Mouse (Mus musculus) T-cell, adult 66 days (primary cell): ENCODE results near the gene Olfr281. TPM values are rescaled to one million over a fixed set of nuclear protein-coding genes. Genes with fewer than 3 reads are reported as not detected.

ENCODE experiments used
- total RNA-seq, 2 experiments: library from RNA; stranded (reverse); gene quantifications; 3 replicates in 1 of 2; 4 replicates in 1 of 2; pipeline ENCODE4 v1.2.4; 2023

Gene Olfr281
- total RNA-seq, result not detected

DNA sequence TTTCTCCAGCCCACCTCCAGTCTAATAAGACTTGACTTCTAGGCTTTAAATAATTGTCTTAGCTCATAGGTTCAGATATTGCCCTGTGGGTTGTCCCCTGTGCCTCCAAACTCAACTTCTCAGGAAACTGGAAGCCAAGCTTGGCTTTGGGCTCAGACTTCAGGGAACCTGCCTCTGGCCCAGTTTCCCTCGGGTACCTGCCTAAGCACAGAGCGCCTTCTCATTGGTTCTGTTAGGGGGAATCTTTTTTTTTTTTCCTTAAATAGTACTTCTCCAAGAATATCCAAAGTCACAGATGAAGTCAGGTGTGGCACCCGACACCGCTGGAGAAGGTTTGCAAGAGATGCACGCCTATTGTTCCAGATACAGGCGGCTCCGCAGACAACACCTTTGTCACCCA is at the start of gene Olfr281:
Gene Olfr281 (plus strand): TSS at position 301 of the 400 bp plus-strand sequence.

DNA sequence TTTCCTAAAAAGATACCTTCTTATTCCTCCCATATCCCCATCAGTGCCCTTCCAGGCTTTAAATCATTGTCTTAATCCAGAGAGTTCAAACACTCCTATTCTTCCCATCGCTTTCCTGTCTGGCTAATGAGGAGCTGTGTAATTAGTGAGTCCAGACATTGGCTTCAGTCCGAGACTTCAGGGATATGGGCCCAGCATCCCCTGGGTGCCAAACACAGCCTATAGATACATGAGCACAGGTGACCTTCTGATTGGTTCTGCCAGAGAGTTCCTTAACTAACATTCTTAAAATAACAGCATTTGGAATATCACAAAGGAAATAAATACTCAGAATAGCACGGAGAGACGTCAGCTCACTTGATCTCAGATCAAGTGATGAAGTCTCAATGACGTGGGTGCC is 21.5 kb upstream of the Olfr281 start, which contains the start of gene Olfr282:
Gene Olfr282 (plus strand): TSS at position 301 of the 400 bp plus-strand sequence.

DNA sequence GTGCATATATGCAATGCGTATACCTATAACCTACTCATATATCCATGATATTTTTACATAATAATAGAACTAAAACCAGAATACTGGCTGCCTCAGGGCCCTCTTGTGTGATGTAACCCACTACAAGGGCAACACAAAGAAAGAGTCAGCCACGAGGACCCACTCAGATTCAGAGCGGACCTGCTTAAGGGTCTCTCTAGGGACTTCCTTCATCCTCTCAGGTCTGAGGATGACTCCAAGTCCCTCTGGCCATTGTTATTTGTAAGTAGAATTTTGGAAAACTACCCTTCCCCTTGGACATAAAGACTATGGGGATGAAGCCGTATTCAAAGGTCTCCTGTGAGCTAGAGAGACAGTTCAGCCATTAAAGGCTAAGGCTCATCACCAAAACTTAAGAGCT is 17.2 kb downstream of the Olfr281 start, which contains the start of gene OR5BS1P:
Gene OR5BS1P (plus strand): TSS at position 301 of the 400 bp plus-strand sequence.

DNA sequence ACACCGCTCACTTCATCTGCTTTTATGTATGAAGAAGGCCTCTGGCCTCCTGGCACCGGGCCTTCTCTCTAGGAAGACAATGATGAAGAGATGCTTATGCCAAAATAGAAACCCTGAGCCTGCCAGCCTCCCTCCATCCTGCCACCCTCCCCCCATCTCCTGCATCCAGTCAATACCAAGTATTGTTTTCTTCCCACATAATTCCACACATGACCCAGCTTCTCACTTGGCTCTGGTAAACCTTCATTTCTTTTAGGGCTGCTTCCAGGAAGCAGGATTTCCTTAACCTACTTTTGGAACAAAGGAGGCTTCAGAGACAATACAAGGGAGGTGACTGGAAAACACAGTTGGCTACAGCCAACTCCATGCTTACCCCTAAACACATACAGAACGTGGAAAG is 30.3 kb downstream of the Olfr281 start, which contains the start of gene Lalba:
Gene Lalba (minus strand): TSS at position 21 of the 400 bp plus-strand sequence.

DNA sequence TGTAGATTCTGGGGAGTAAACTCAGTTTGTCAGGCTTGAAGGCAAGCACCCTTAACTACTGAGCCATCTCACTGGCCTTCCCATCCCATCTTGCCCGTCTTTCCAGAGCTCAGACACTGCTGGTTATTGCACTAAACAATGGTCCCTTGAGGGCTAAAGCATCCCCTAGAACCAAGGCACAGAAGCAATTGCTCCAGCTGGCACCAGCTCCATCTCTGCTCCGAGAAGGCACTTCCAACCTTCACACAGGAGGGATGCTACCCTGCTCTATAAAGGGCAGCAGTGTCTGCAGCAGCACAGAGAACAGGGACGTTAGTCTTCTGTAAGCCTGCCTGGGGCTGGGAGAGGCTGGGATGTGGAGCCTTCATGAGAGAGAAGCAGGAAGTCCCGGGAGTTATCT is 39.7 kb downstream of the Olfr281 start, which contains the start of gene Olfr279:
Gene Olfr279 (plus strand): TSS at position 301 of the 400 bp plus-strand sequence.

Other genes with a start within 250 kb of the Olfr281 start
- gene Gm44579, start 231.6 kb upstream of the Olfr281 start, total RNA-seq, result not detected
- gene Olfr287, start 231.5 kb upstream of the Olfr281 start, total RNA-seq, result not detected
- gene Olfr286, start 218.1 kb upstream of the Olfr281 start, total RNA-seq, result not detected
- gene H1fnt, start 195.3 kb upstream of the Olfr281 start, total RNA-seq, result not detected
- not detected for gene Zfp641, start 156.4 kb upstream of the Olfr281 start, total RNA-seq
- gene Olfr285, start 135.2 kb upstream of the Olfr281 start, total RNA-seq, result not detected
- gene Olfr284, start 111.6 kb upstream of the Olfr281 start, total RNA-seq, result not detected
- not detected for gene Olfr283, start 71.6 kb upstream of the Olfr281 start, total RNA-seq
- gene Olfr282, start 21.4 kb upstream of the Olfr281 start, total RNA-seq, result not detected
- not detected for gene OR5BS1P, start 17.3 kb downstream of the Olfr281 start, total RNA-seq
- not detected for gene Lalba, start 30.1 kb downstream of the Olfr281 start, total RNA-seq
- gene Olfr279, start 39.8 kb downstream of the Olfr281 start, total RNA-seq, result not detected
- 10 to 100 TPM; 61.5 to 65.2 TPM for gene Kansl2, start 81.7 kb downstream of the Olfr281 start, total RNA-seq
- gene Ccnt1, start 118.3 kb downstream of the Olfr281 start, total RNA-seq, result 100 to 1,000 TPM; 123 to 126 TPM
- not detected for gene 4930415O20Rik, start 118.4 kb downstream of the Olfr281 start, total RNA-seq
- gene Adcy6, start 157.5 kb downstream of the Olfr281 start, total RNA-seq, result 10 to 100 TPM; 24.1 to 30.7 TPM
- under 1 TPM; 0.79 to 0.83 TPM for gene Cacnb3, start 178.3 kb downstream of the Olfr281 start, total RNA-seq
- 100 to 1,000 TPM; 137 to 163 TPM for gene Ddx23, start 210.3 kb downstream of the Olfr281 start, total RNA-seq
- 1 to 10 TPM in 1 of 2 experiments, under 1 TPM in 1; 0.82 to 1.3 TPM for gene Rnd1, start 224.9 kb downstream of the Olfr281 start, total RNA-seq